Mouse (Mus musculus) midbrain, postnatal 0 days (tissue): ENCODE data around the gene Aamp. TPM values are rescaled to one million over a fixed set of nuclear protein-coding genes. Genes with fewer than 3 reads are reported as not detected.

Source experiments
- ATAC-seq: fragments of 200-750 bp; cut with Nextera tagmentation; 2 replicates; pipeline ENCODE4 v1.8.0; 2017; ENCODE audit warnings: moderate number of reproducible peaks, mild to moderate bottlenecking, moderate TSS enrichment, moderate library complexity; ENCODE audit not compliant: low FRiP score
- DNase-seq: peaks from one replicate; pipeline ENCODE4 v3.0.0-alpha.2; 2015; ENCODE audit warnings: low spot score
- H3K27ac ChIP-seq: fragments of 300-500 bp; sonication (generic); 2 replicates; pipeline ENCODE4 v1.5.1; 2014; ENCODE audit warnings: low read depth, mild to moderate bottlenecking, low read length, mixed read lengths
- H3K27me3 ChIP-seq: fragments of 300-500 bp; sonication (generic); 2 replicates; pipeline ENCODE4 v1.6.1; 2014; ENCODE audit warnings: low read length, control low read depth, mixed read lengths; ENCODE audit not compliant: insufficient read depth
- H3K36me3 ChIP-seq: fragments of 300-500 bp; sonication (generic); 2 replicates; pipeline ENCODE4 v1.6.1; 2014; ENCODE audit warnings: low read length, control low read depth, mixed read lengths; ENCODE audit not compliant: insufficient read depth
- H3K4me1 ChIP-seq: fragments of 300-500 bp; sonication (generic); 2 replicates; pipeline ENCODE4 v1.6.1; 2014; ENCODE audit warnings: mild to moderate bottlenecking, control low read depth, antibody characterized with exemption, low read length, mixed read lengths; ENCODE audit not compliant: insufficient read depth
- H3K4me2 ChIP-seq: fragments of 300-500 bp; sonication (generic); 2 replicates; pipeline ENCODE4 v1.6.1; 2014; ENCODE audit warnings: low read depth, mild to moderate bottlenecking, low read length, mixed read lengths; ENCODE audit not compliant: poor library complexity, severe bottlenecking
- H3K4me3 ChIP-seq: fragments of 300-500 bp; sonication (generic); 2 replicates; pipeline ENCODE4 v1.5.1; 2014; ENCODE audit warnings: low read depth, mild to moderate bottlenecking, low read length, moderate library complexity
- H3K9ac ChIP-seq: fragments of 300-500 bp; sonication (generic); replicated peaks from 2 replicates; pipeline ENCODE4 v1.6.1; 2014; ENCODE audit warnings: mild to moderate bottlenecking, low read length, moderate library complexity, mixed read lengths; ENCODE audit not compliant: poor library complexity, severe bottlenecking
- H3K9me3 ChIP-seq: fragments of 300-500 bp; sonication (generic); 2 replicates; pipeline ENCODE4 v1.6.1; 2016; ENCODE audit warnings: low read length, control low read depth
- CTCF ChIP-seq: IDR thresholded peaks from 2 replicates; pipeline ENCODE4 v1.5.1; 2016; ENCODE audit warnings: antibody characterized with exemption, mild to moderate bottlenecking
- WGBS: fragments of 180-500 bp; shearing (Covaris S2); extraction: QIAGEN DNeasy Blood & Tissue Kit; methylation state at CpG from one replicate; pipeline ENCODE4 v1.1.7; 2014; 5-methylcytosine and 5-hydroxymethylcytosine counted together
- polyA plus RNA-seq: library from polyadenylated mRNA; unstranded; fragments of >200 nt; fragmentation: Nextera tagmentation; extraction: Ambion mirVana; gene quantifications from 2 replicates; pipeline ENCODE4 v1.2.1, GENCODE M21; 2015
- total RNA-seq: library from RNA; depleted of rRNA; stranded (reverse); fragments of >200 nt; gene quantifications from 2 replicates; pipeline ENCODE4 v1.2.3, GENCODE M21; 2014

Gene Aamp
- total and polyA plus RNA-seq, 2 experiments from 2014 or later = 139 to 203 TPM

GRCm38 (mm10) chr1:74303509-74304338 is 19.2 kb upstream of the Aamp start:
- no peaks in the 10 kb centered on the region for H3K9me3 ChIP-seq
- no peak; the same call in 1 of the 2 replicates for TF ChIP-seq CTCF
- ATAC-seq (peak; percentile 85), DNase-seq (peak; percentile 36)
- 4% methylated on average over 38 of the region's 56 CpGs for WGBS
- peak overlapping the region; percentile 51 for H3K9ac ChIP-seq
- H3K36me3 ChIP-seq = 0 out of 2 replicates have a peak, but pooled peaks cover 3% of the 10 kb centered on the region
- H3K4me2 ChIP-seq = peak overlapping the region; percentile 56
- H3K4me3 ChIP-seq = peak overlapping the region; percentile 41
- 0 out of 2 replicates have a peak, but pooled peaks cover 3% of the 10 kb centered on the region for H3K4me1 ChIP-seq
- H3K27ac ChIP-seq = peak overlapping the region; percentile 39; the same call in 1 of the 2 replicates
- peaks cover 9% of the 10 kb centered on the region for H3K27me3 ChIP-seq

GRCm38 (mm10) chr1:74302835-74303234 is 18.3 kb upstream of the Aamp start:
- H3K4me1 ChIP-seq = 0 out of 2 replicates have a peak, but pooled peaks cover 3% of the 10 kb centered on the region
- no peak for ATAC-seq

GRCm38 (mm10) chr1:74302229-74302628 is 17.7 kb upstream of the Aamp start:
- Histone ChIP-seq H3K9me3 (no peaks in the 10 kb centered on the region), H3K36me3 (peaks cover 3% of the 10 kb centered on the region; the same call in 1 of the 2 replicates), H3K4me3 (no peak overlapping the region), H3K27ac (no peak overlapping the region), H3K27me3 (peaks cover 9% of the 10 kb centered on the region), H3K4me1 (0 out of 2 replicates have a peak, but pooled peaks cover 3% of the 10 kb centered on the region), H3K9ac (no peak overlapping the region), H3K4me2 (no peak overlapping the region)
- 92% methylated on average over 7 of the region's 7 CpGs for WGBS
- no peak for ATAC-seq
- no peak for DNase-seq
- TF ChIP-seq CTCF = no peak

More at GRCm38 (mm10) chr1:74302835-74303234, 18.3 kb upstream of the Aamp start:
- peaks cover 3% of the 10 kb centered on the region; the same call in 1 of the 2 replicates for H3K36me3 ChIP-seq
- H3K9ac ChIP-seq = no peak overlapping the region
- H3K9me3 ChIP-seq = no peaks in the 10 kb centered on the region
- no peak overlapping the region for H3K4me3 ChIP-seq
- no peak for TF ChIP-seq CTCF
- WGBS = 78% methylated on average over 2 of the region's 2 CpGs
- DNase-seq = no peak
- H3K27ac ChIP-seq = no peak overlapping the region
- H3K4me2 ChIP-seq = no peak overlapping the region
- peaks cover 9% of the 10 kb centered on the region for H3K27me3 ChIP-seq

- DNase-seq = no peak
- Histone ChIP-seq H3K4me2 (no peak overlapping the region), H3K9ac (no peak overlapping the region), H3K4me1 (0 out of 2 replicates have a peak, but pooled peaks cover 8% of the 10 kb centered on the region), H3K4me3 (no peak overlapping the region), H3K27me3 (peaks cover 9% of the 10 kb centered on the region), H3K36me3 (peaks cover 9% of the 10 kb centered on the region; the same call in 1 of the 2 replicates), H3K9me3 (no peaks in the 10 kb centered on the region), H3K27ac (no peak overlapping the region)
- 86% methylated on average over 6 of the region's 6 CpGs for WGBS
- TF ChIP-seq CTCF = no peak
- ATAC-seq = no peak
These were observed 16.0 kb upstream of the Aamp start for GRCm38 (mm10) chr1:74300347-74301110.

GRCm38 (mm10) chr1:74298996-74299395 is 14.5 kb upstream of the Aamp start:
- no peak for TF ChIP-seq CTCF
- H3K27ac ChIP-seq = no peak overlapping the region
- no peak overlapping the region for H3K4me3 ChIP-seq
- 0 out of 2 replicates have a peak, but pooled peaks cover 12% of the 10 kb centered on the region for H3K4me1 ChIP-seq
- no peak for ATAC-seq
- peaks cover 9% of the 10 kb centered on the region for H3K27me3 ChIP-seq
- no peak overlapping the region for H3K9ac ChIP-seq
- H3K36me3 ChIP-seq = peaks cover 12% of the 10 kb centered on the region; the same call in 1 of the 2 replicates
- H3K9me3 ChIP-seq = no peaks in the 10 kb centered on the region
- WGBS = 67% methylated on average over 5 of the region's 5 CpGs
- DNase-seq = peak; percentile 51
- no peak overlapping the region for H3K4me2 ChIP-seq
